20 mouse cellular contexts compared by ENCODE assay signal in the genomic region with DNA sequence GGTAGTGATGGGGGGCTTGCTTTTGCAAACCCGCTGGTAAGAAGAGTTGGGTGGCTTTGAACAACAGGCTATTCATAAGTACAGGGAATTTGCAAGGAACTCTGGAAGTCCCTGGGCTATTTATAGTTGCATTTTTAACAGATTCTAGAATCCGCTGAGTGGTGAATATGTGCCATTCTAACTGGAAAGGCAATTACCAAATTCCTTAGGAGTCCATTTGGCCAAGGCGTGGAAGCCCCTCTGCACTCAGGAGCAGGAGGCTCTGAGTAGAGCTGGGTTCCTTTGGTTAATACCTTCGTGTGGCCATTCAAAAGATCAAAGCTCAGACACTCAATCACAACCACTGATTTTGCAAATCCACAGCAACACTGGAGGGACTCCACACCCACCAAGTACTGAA. TPM values are rescaled to one million over a fixed set of nuclear protein-coding genes. Genes with fewer than 3 reads are reported as not detected.
DNase-seq lines count a peak whose midpoint lies in the region; ATAC-seq and TF ChIP-seq lines count a peak whose summit lies in the region.
"Had no signal": no experiment of that assay in that cellular context is flagged by ENCODE, and none has a peak within 500 bp of the region (broad histone marks: within the 10 kb centered on the region; RNA-seq: fewer than 3 reads in every experiment).

No protein-coding gene starts in this region.

- DNase-seq in Muller cell, postnatal 12 days (ENCODE audit: inconsistent ontology term): peak; percentile 53
- peak; percentile 55 for DNase-seq in brain, embryonic 14.5 days (ENCODE audit: low read depth)
- no peak for DNase-seq in right cerebral cortex, postnatal 14 days
- DNase-seq: adrenal gland, postnatal 14 days; cerebellum, adult 2 months; cerebellum, postnatal 14 days; embryo, embryonic 11 days; gastrocnemius, postnatal 14 days; heart, adult 2 months; heart, postnatal 14 days had no signal

- ATAC-seq in forebrain, embryonic 16.5 days: peak; percentile 38; the same call in 1 of the 2 replicates
- no peak for ATAC-seq in forebrain, embryonic 12.5 days (ENCODE audit: low FRiP score)
- no peak for ATAC-seq in limb, embryonic 15.5 days (ENCODE audit: insufficient number of reproducible peaks, low FRiP score, low TSS enrichment, low read depth)
- ATAC-seq: forebrain, embryonic 15.5 days; hindbrain, postnatal 0 days had no signal

- no peaks in the 10 kb centered on the region for H3K9me3 ChIP-seq in forebrain, embryonic 16.5 days (ENCODE audit: control insufficient read depth, low read length)
- no peaks in the 10 kb centered on the region for H3K9me3 ChIP-seq in forebrain, embryonic 12.5 days
- H3K9me3 ChIP-seq in limb, embryonic 15.5 days: no peaks in the 10 kb centered on the region
- H3K9me3 ChIP-seq: embryonic facial prominence, embryonic 12.5 days; forebrain, embryonic 15.5 days; heart, embryonic 15.5 days; hindbrain, embryonic 13.5 days had no signal

- peaks cover 8% of the 10 kb centered on the region; the same call in 1 of the 2 replicates for H3K4me1 ChIP-seq in forebrain, embryonic 16.5 days (replicated peaks; ENCODE audit: control insufficient read depth, insufficient read depth, low read length)
- peaks cover 7% of the 10 kb centered on the region for H3K4me1 ChIP-seq in forebrain, embryonic 12.5 days
- peaks cover 57% of the 10 kb centered on the region for H3K4me1 ChIP-seq in limb, embryonic 15.5 days

- no peak for TF ChIP-seq CTCF in brain, embryonic 14.5 days (IDR thresholded peaks at IDR 0.05; ENCODE audit: borderline replicate concordance, extremely low read depth, insufficient read depth, insufficient read length)

- no peak overlapping the region for H3K9ac ChIP-seq in forebrain, embryonic 16.5 days (replicated peaks; ENCODE audit: low read depth, low read length)
- no peak overlapping the region for H3K9ac ChIP-seq in forebrain, embryonic 12.5 days
- no peak overlapping the region for H3K9ac ChIP-seq in limb, embryonic 15.5 days
- H3K9ac ChIP-seq: embryonic facial prominence, embryonic 12.5 days; forebrain, embryonic 15.5 days; heart, embryonic 15.5 days; hindbrain, embryonic 13.5 days had no signal

- no peak overlapping the region for H3K27ac ChIP-seq in forebrain, embryonic 16.5 days (ENCODE audit: low read length)
- H3K27ac ChIP-seq in forebrain, embryonic 12.5 days: no peak overlapping the region
- H3K27ac ChIP-seq in limb, embryonic 15.5 days: peak overlapping the region; percentile 67
- H3K27ac ChIP-seq: embryonic facial prominence, embryonic 12.5 days; forebrain, embryonic 15.5 days; heart, adult 2 months; heart, embryonic 15.5 days; hindbrain, embryonic 13.5 days; hindbrain, postnatal 0 days had no signal

- no peak for TF ChIP-seq POLR2A in brain, embryonic 14.5 days (IDR thresholded peaks at IDR 0.05; ENCODE audit: borderline replicate concordance, extremely low read depth, insufficient read depth, insufficient read length, poor library complexity, severe bottlenecking)

- no peaks in the 10 kb centered on the region for H3K27me3 ChIP-seq in forebrain, embryonic 16.5 days (replicated peaks; ENCODE audit: control insufficient read depth, insufficient read depth, low read length)
- no peaks in the 10 kb centered on the region for H3K27me3 ChIP-seq in forebrain, embryonic 12.5 days
- H3K27me3 ChIP-seq in limb, embryonic 15.5 days: no peaks in the 10 kb centered on the region
- H3K27me3 ChIP-seq: CH12.LX; embryonic facial prominence, embryonic 12.5 days; forebrain, embryonic 15.5 days; heart, embryonic 15.5 days; hindbrain, embryonic 13.5 days had no signal

- H3K36me3 ChIP-seq in forebrain, embryonic 16.5 days (ENCODE audit: control insufficient read depth, insufficient read depth): no peaks in the 10 kb centered on the region
- no peaks in the 10 kb centered on the region for H3K36me3 ChIP-seq in forebrain, embryonic 12.5 days (replicated peaks)
- H3K36me3 ChIP-seq in limb, embryonic 15.5 days: no peaks in the 10 kb centered on the region
- H3K36me3 ChIP-seq: embryonic facial prominence, embryonic 12.5 days; forebrain, embryonic 15.5 days; heart, embryonic 15.5 days; hindbrain, embryonic 13.5 days had no signal

- WGBS in forebrain, embryonic 16.5 days: 12% methylated on average over 4 of the region's 4 CpGs
- 26% methylated on average over 4 of the region's 4 CpGs for WGBS in forebrain, embryonic 12.5 days
- 36% methylated on average over 4 of the region's 4 CpGs for WGBS in limb, embryonic 15.5 days

- H3K4me2 ChIP-seq in forebrain, embryonic 16.5 days (ENCODE audit: low read length): no peak overlapping the region
- no peak overlapping the region for H3K4me2 ChIP-seq in forebrain, embryonic 12.5 days
- no peak overlapping the region for H3K4me2 ChIP-seq in limb, embryonic 15.5 days
- H3K4me2 ChIP-seq: embryonic facial prominence, embryonic 12.5 days; forebrain, embryonic 15.5 days; heart, embryonic 11.5 days; heart, embryonic 15.5 days; hindbrain, embryonic 13.5 days had no signal

- no peak overlapping the region for H3K4me3 ChIP-seq in forebrain, embryonic 16.5 days (replicated peaks; ENCODE audit: low read length)
- H3K4me3 ChIP-seq in forebrain, embryonic 12.5 days (replicated peaks): no peak overlapping the region
- H3K4me3 ChIP-seq in limb, embryonic 15.5 days: no peak overlapping the region
- H3K4me3 ChIP-seq: embryonic facial prominence, embryonic 12.5 days; forebrain, embryonic 15.5 days; heart, adult 2 months; heart, embryonic 15.5 days; hindbrain, embryonic 13.5 days had no signal

RNA-seq across cellular contexts. Expression of a gene that starts 54.0 kb away (rescaled TPM):
- polyA plus RNA-seq in forebrain, embryonic 16.5 days (2015; fragmentation: Nextera tagmentation; extraction: Ambion mirVana): 0.56 and 0.66 TPM in 2 replicates
- 0.47 and 0.56 TPM in 2 replicates for polyA plus RNA-seq in forebrain, embryonic 12.5 days (2016; fragmentation: Nextera tagmentation; extraction: Ambion mirVana)
- 7.3 and 11.9 TPM in 2 replicates for polyA plus RNA-seq in brain, embryonic 14.5 days (2012; rRNA removed)
- 0.99 and 1.5 TPM in 2 replicates for polyA plus RNA-seq in limb, embryonic 15.5 days (2015; fragmentation: Nextera tagmentation; extraction: Ambion mirVana)
